Mouse (Mus musculus): ENCODE measurements around the gene Dmp1. TPM values are rescaled to one million over a fixed set of nuclear protein-coding genes. Genes with fewer than 3 reads are reported as not detected.
A peak's percentile ranks its signal among the peaks of the same experiment; 100 is the strongest.

Gene Dmp1
- polyA plus RNA-seq, 1 experiment from 2014 or later: 0.40 TPM

GRCm38 (mm10) chr5:104187281-104187680, 15.1 kb upstream of the Dmp1 start:
- H3K27me3 ChIP-seq (ENCODE audit: control insufficient read depth, insufficient read depth, low read length): no peaks in the 10 kb centered on the region
- ATAC-seq (ENCODE audit: low FRiP score) (no peak), DNase-seq (ENCODE audit: low spot score) (no peak)
- no peak overlapping the region for H3K4me2 ChIP-seq (replicated peaks; ENCODE audit: low read depth, low read length)
- H3K4me3 ChIP-seq (ENCODE audit: low read depth, low read length): no peak overlapping the region
- no peaks in the 10 kb centered on the region for H3K4me1 ChIP-seq (replicated peaks; ENCODE audit: control insufficient read depth, insufficient read depth, low read length)
- no peak overlapping the region for H3K9ac ChIP-seq (ENCODE audit: low read depth, low read length)
- H3K27ac ChIP-seq (ENCODE audit: low read depth, low read length): no peak overlapping the region
- WGBS: 83% methylated on average over 3 of the region's 3 CpGs
- no peaks in the 10 kb centered on the region for H3K36me3 ChIP-seq (ENCODE audit: control insufficient read depth, insufficient read depth, low read length)
- H3K9me3 ChIP-seq (ENCODE audit: control insufficient read depth, low read length): no peaks in the 10 kb centered on the region

- Histone ChIP-seq H3K9ac (ENCODE audit: low read depth, low read length) (no peak overlapping the region), H3K4me1 (replicated peaks; ENCODE audit: control insufficient read depth, insufficient read depth, low read length) (no peaks in the 10 kb centered on the region), H3K27ac (ENCODE audit: low read depth, low read length) (no peak overlapping the region), H3K27me3 (ENCODE audit: control insufficient read depth, insufficient read depth, low read length) (no peaks in the 10 kb centered on the region), H3K4me2 (replicated peaks; ENCODE audit: low read depth, low read length) (no peak overlapping the region), H3K9me3 (ENCODE audit: control insufficient read depth, low read length) (no peaks in the 10 kb centered on the region), H3K4me3 (ENCODE audit: low read depth, low read length) (no peak overlapping the region), H3K36me3 (ENCODE audit: control insufficient read depth, insufficient read depth, low read length) (no peaks in the 10 kb centered on the region)
- ATAC-seq (ENCODE audit: low FRiP score): no peak
- WGBS: 96% methylated on average over 1 of the region's 1 CpGs
- DNase-seq (ENCODE audit: low spot score): no peak
These were observed 7.3 kb upstream of the Dmp1 start for GRCm38 (mm10) chr5:104195086-104195485.

- Histone ChIP-seq H3K4me1 (replicated peaks; ENCODE audit: control insufficient read depth, insufficient read depth, low read length) (no peaks in the 10 kb centered on the region), H3K27ac (ENCODE audit: low read depth, low read length) (no peak overlapping the region), H3K9me3 (ENCODE audit: control insufficient read depth, low read length) (no peaks in the 10 kb centered on the region), H3K4me3 (ENCODE audit: low read depth, low read length) (no peak overlapping the region), H3K4me2 (replicated peaks; ENCODE audit: low read depth, low read length) (no peak overlapping the region), H3K9ac (ENCODE audit: low read depth, low read length) (no peak overlapping the region), H3K27me3 (ENCODE audit: control insufficient read depth, insufficient read depth, low read length) (no peaks in the 10 kb centered on the region), H3K36me3 (ENCODE audit: control insufficient read depth, insufficient read depth, low read length) (no peaks in the 10 kb centered on the region)
- DNase-seq (ENCODE audit: low spot score) (no peak), ATAC-seq (ENCODE audit: low FRiP score) (no peak)
- WGBS: 94% methylated on average over 12 of the region's 12 CpGs
These were observed 1.1 kb upstream of the Dmp1 start for GRCm38 (mm10) chr5:104201153-104201950.

- H3K4me2 ChIP-seq (replicated peaks; ENCODE audit: low read depth, low read length): no peak overlapping the region
- H3K9ac ChIP-seq (ENCODE audit: low read depth, low read length): no peak overlapping the region
- DNase-seq (ENCODE audit: low spot score) (no peak), ATAC-seq (ENCODE audit: low FRiP score) (no peak)
- WGBS: 73% methylated on average over 11 of the region's 11 CpGs
- no peaks in the 10 kb centered on the region for H3K9me3 ChIP-seq (ENCODE audit: control insufficient read depth, low read length)
- no peak overlapping the region for H3K4me3 ChIP-seq (ENCODE audit: low read depth, low read length)
- no peaks in the 10 kb centered on the region for H3K4me1 ChIP-seq (replicated peaks; ENCODE audit: control insufficient read depth, insufficient read depth, low read length)
- no peaks in the 10 kb centered on the region for H3K36me3 ChIP-seq (ENCODE audit: control insufficient read depth, insufficient read depth, low read length)
- no peaks in the 10 kb centered on the region for H3K27me3 ChIP-seq (ENCODE audit: control insufficient read depth, insufficient read depth, low read length)
- H3K27ac ChIP-seq (ENCODE audit: low read depth, low read length): no peak overlapping the region
These were observed 10.1 kb downstream of the Dmp1 start for GRCm38 (mm10) chr5:104212531-104212930.

- 34% methylated on average over 5 of the region's 5 CpGs for WGBS
- H3K9me3 ChIP-seq (ENCODE audit: control insufficient read depth, low read length): no peaks in the 10 kb centered on the region
- H3K27me3 ChIP-seq (ENCODE audit: control insufficient read depth, insufficient read depth, low read length): no peaks in the 10 kb centered on the region
- H3K4me2 ChIP-seq (replicated peaks; ENCODE audit: low read depth, low read length): no peak overlapping the region
- ATAC-seq (ENCODE audit: low FRiP score) (peak; percentile 57; the same call in 1 of the 2 replicates), DNase-seq (ENCODE audit: low spot score) (peak; percentile 74)
- no peaks in the 10 kb centered on the region for H3K4me1 ChIP-seq (replicated peaks; ENCODE audit: control insufficient read depth, insufficient read depth, low read length)
- no peak overlapping the region for H3K27ac ChIP-seq (ENCODE audit: low read depth, low read length)
- no peak overlapping the region for H3K9ac ChIP-seq (ENCODE audit: low read depth, low read length)
- H3K36me3 ChIP-seq (ENCODE audit: control insufficient read depth, insufficient read depth, low read length): no peaks in the 10 kb centered on the region
- H3K4me3 ChIP-seq (ENCODE audit: low read depth, low read length): no peak overlapping the region
These were observed 16.5 kb downstream of the Dmp1 start for GRCm38 (mm10) chr5:104218926-104219325.

GRCm38 (mm10) chr5:104224299-104224698, 21.9 kb downstream of the Dmp1 start:
- H3K4me1 ChIP-seq (replicated peaks; ENCODE audit: control insufficient read depth, insufficient read depth, low read length): no peaks in the 10 kb centered on the region
- H3K36me3 ChIP-seq (ENCODE audit: control insufficient read depth, insufficient read depth, low read length): no peaks in the 10 kb centered on the region
- no peaks in the 10 kb centered on the region for H3K9me3 ChIP-seq (ENCODE audit: control insufficient read depth, low read length)
- no peak overlapping the region for H3K9ac ChIP-seq (ENCODE audit: low read depth, low read length)
- ATAC-seq (ENCODE audit: low FRiP score): no peak
- H3K4me2 ChIP-seq (replicated peaks; ENCODE audit: low read depth, low read length): no peak overlapping the region
- DNase-seq (ENCODE audit: low spot score): no peak
- no peak overlapping the region for H3K27ac ChIP-seq (ENCODE audit: low read depth, low read length)
- H3K4me3 ChIP-seq (ENCODE audit: low read depth, low read length): no peak overlapping the region
- no peaks in the 10 kb centered on the region for H3K27me3 ChIP-seq (ENCODE audit: control insufficient read depth, insufficient read depth, low read length)
- WGBS: 85% methylated on average over 3 of the region's 3 CpGs

DNA sequence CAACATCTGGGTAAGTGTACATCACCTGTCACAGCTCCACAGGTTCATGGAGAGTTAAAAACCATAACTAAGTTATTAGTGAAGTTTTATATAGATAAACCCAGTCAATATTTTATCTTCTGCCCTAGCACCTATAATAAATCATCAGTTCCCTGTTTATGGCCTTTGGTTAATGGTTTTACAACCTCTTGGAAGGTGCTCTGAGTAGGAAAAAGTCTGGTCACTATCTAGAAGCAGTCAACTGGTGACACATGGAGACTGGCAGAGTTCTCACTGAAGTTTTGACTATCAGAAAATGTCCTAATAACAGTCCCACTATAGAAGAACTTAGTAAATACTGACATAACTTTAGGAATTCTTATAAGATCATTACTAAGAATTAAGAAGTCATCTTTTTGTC, 22.3 kb downstream of the Dmp1 start:
- no peaks in the 10 kb centered on the region for H3K36me3 ChIP-seq (ENCODE audit: control insufficient read depth, insufficient read depth, low read length)
- H3K9me3 ChIP-seq (ENCODE audit: control insufficient read depth, low read length): no peaks in the 10 kb centered on the region
- no peak overlapping the region for H3K4me2 ChIP-seq (replicated peaks; ENCODE audit: low read depth, low read length)
- H3K4me3 ChIP-seq (ENCODE audit: low read depth, low read length): no peak overlapping the region
- no peak overlapping the region for H3K27ac ChIP-seq (ENCODE audit: low read depth, low read length)
- no peaks in the 10 kb centered on the region for H3K4me1 ChIP-seq (replicated peaks; ENCODE audit: control insufficient read depth, insufficient read depth, low read length)
- no peak overlapping the region for H3K9ac ChIP-seq (ENCODE audit: low read depth, low read length)
- ATAC-seq (ENCODE audit: low FRiP score) (no peak), DNase-seq (ENCODE audit: low spot score) (no peak)
- H3K27me3 ChIP-seq (ENCODE audit: control insufficient read depth, insufficient read depth, low read length): no peaks in the 10 kb centered on the region

GRCm38 (mm10) chr5:104228497-104228896, 26.1 kb downstream of the Dmp1 start:
- Histone ChIP-seq H3K9ac (ENCODE audit: low read depth, low read length) (no peak overlapping the region), H3K4me1 (replicated peaks; ENCODE audit: control insufficient read depth, insufficient read depth, low read length) (no peaks in the 10 kb centered on the region), H3K9me3 (ENCODE audit: control insufficient read depth, low read length) (no peaks in the 10 kb centered on the region), H3K27ac (ENCODE audit: low read depth, low read length) (no peak overlapping the region), H3K4me2 (replicated peaks; ENCODE audit: low read depth, low read length) (no peak overlapping the region), H3K36me3 (ENCODE audit: control insufficient read depth, insufficient read depth, low read length) (no peaks in the 10 kb centered on the region), H3K4me3 (ENCODE audit: low read depth, low read length) (no peak overlapping the region), H3K27me3 (ENCODE audit: control insufficient read depth, insufficient read depth, low read length) (no peaks in the 10 kb centered on the region)
- 27% methylated on average over 1 of the region's 1 CpGs for WGBS
- DNase-seq (ENCODE audit: low spot score) (no peak), ATAC-seq (ENCODE audit: low FRiP score) (no peak)

GRCm38 (mm10) chr5:104236741-104237140, 34.3 kb downstream of the Dmp1 start:
- WGBS: 84% methylated on average over 8 of the region's 8 CpGs
- ATAC-seq (ENCODE audit: low FRiP score) (no peak), DNase-seq (ENCODE audit: low spot score) (no peak)
- Histone ChIP-seq H3K36me3 (ENCODE audit: control insufficient read depth, insufficient read depth, low read length) (no peaks in the 10 kb centered on the region), H3K9me3 (ENCODE audit: control insufficient read depth, low read length) (no peaks in the 10 kb centered on the region), H3K9ac (ENCODE audit: low read depth, low read length) (no peak overlapping the region), H3K27ac (ENCODE audit: low read depth, low read length) (no peak overlapping the region), H3K27me3 (ENCODE audit: control insufficient read depth, insufficient read depth, low read length) (no peaks in the 10 kb centered on the region), H3K4me1 (replicated peaks; ENCODE audit: control insufficient read depth, insufficient read depth, low read length) (no peaks in the 10 kb centered on the region), H3K4me2 (replicated peaks; ENCODE audit: low read depth, low read length) (no peak overlapping the region), H3K4me3 (ENCODE audit: low read depth, low read length) (no peak overlapping the region)
